Mouse (Mus musculus) liver, postnatal 0 days (tissue): ENCODE measurements around the gene Atp5l. TPM values are rescaled to one million over a fixed set of nuclear protein-coding genes. Genes with fewer than 3 reads are reported as not detected.

ENCODE experiments used
- ATAC-seq: fragments of 200-750 bp; cut with Nextera tagmentation; 2 replicates; pipeline ENCODE4 v1.8.0; 2017; ENCODE audit warnings: mild to moderate bottlenecking, moderate library complexity
- DNase-seq: peaks from one replicate; pipeline ENCODE4 v3.0.0-alpha.2; 2016
- H3K27ac ChIP-seq: fragments of 300-500 bp; sonication (generic); 2 replicates; pipeline ENCODE4 v1.5.1; 2014; ENCODE audit warnings: antibody characterized with exemption, moderate library complexity, mild to moderate bottlenecking, low read depth
- H3K27me3 ChIP-seq: fragments of 300-500 bp; sonication (generic); 2 replicates; pipeline ENCODE4 v1.6.1; 2014; ENCODE audit warnings: low read length, control low read depth, mixed read lengths; ENCODE audit not compliant: insufficient read depth
- H3K36me3 ChIP-seq: fragments of 300-500 bp; sonication (generic); replicated peaks from 2 replicates; pipeline ENCODE4 v1.6.1; 2014; ENCODE audit warnings: mild to moderate bottlenecking, control low read depth, low read length, moderate library complexity, mixed read lengths; ENCODE audit not compliant: insufficient read depth
- H3K4me1 ChIP-seq: fragments of 300-500 bp; sonication (generic); 2 replicates; pipeline ENCODE4 v1.6.1; 2014; ENCODE audit warnings: antibody characterized with exemption, mild to moderate bottlenecking, control low read depth; ENCODE audit not compliant: insufficient read depth
- H3K4me2 ChIP-seq: fragments of 300-500 bp; sonication (generic); 2 replicates; pipeline ENCODE4 v1.6.1; 2014; ENCODE audit warnings: low read depth, mild to moderate bottlenecking, low read length, moderate library complexity, mixed read lengths
- H3K4me3 ChIP-seq: fragments of 300-500 bp; sonication (generic); 2 replicates; pipeline ENCODE4 v1.5.1; 2014; ENCODE audit warnings: low read depth, low read length
- H3K9ac ChIP-seq: fragments of 300-500 bp; sonication (generic); replicated peaks from 2 replicates; pipeline ENCODE4 v1.6.1; 2014; ENCODE audit warnings: mild to moderate bottlenecking, moderate library complexity
- H3K9me3 ChIP-seq: fragments of 300-500 bp; sonication (generic); 2 replicates; pipeline ENCODE4 v1.6.1; 2016; ENCODE audit warnings: mild to moderate bottlenecking, control low read depth, low read length, mixed read lengths
- CTCF ChIP-seq: sonication (generic); IDR thresholded peaks from 2 replicates; pipeline ENCODE4 v1.5.1; 2016; ENCODE audit warnings: antibody characterized with exemption, low read depth
- EP300 ChIP-seq: IDR thresholded peaks from 2 replicates; pipeline ENCODE4 v1.6.1; 2016; ENCODE audit warnings: antibody characterized with exemption, low read depth, mild to moderate bottlenecking
- WGBS: fragments of 180-500 bp; shearing (Covaris S2); extraction: QIAGEN DNeasy Blood & Tissue Kit; methylation state at CpG from one replicate; pipeline ENCODE4 v1.1.7; 2014; ENCODE audit not compliant: insufficient replicate concordance; 5-methylcytosine and 5-hydroxymethylcytosine counted together
- polyA plus RNA-seq: library from polyadenylated mRNA; unstranded; fragments of >200 nt; fragmentation: Nextera tagmentation; extraction: Ambion mirVana; gene quantifications from 2 replicates; pipeline ENCODE4 v1.2.1, GENCODE M21; 2015

Gene Atp5l
- polyA plus RNA-seq, 1 experiment from 2014 or later, result 764 TPM

GRCm38 (mm10) chr9:44919606-44920005, 936 bp downstream of the Atp5l start:
- 28% methylated on average over 2 of the region's 2 CpGs for WGBS
- TF ChIP-seq CTCF, result no peak
- no peak for TF ChIP-seq EP300
- ATAC-seq (no peak), DNase-seq (no peak)
- H3K9ac ChIP-seq, result peak overlapping the region; percentile 99
- no peaks in the 10 kb centered on the region for H3K36me3 ChIP-seq
- no peaks in the 10 kb centered on the region for H3K9me3 ChIP-seq
- H3K27ac ChIP-seq, result peak overlapping the region; percentile 97
- H3K4me3 ChIP-seq, result peak overlapping the region; percentile 98
- no peaks in the 10 kb centered on the region for H3K27me3 ChIP-seq
- H3K4me2 ChIP-seq, result peak overlapping the region; percentile 80
- peaks cover 13% of the 10 kb centered on the region; the same call in 1 of the 2 replicates for H3K4me1 ChIP-seq

GRCm38 (mm10) chr9:44916196-44916595, 4.3 kb downstream of the Atp5l start:
- H3K9me3 ChIP-seq, result no peaks in the 10 kb centered on the region
- peaks cover 10% of the 10 kb centered on the region; the same call in 1 of the 2 replicates for H3K4me1 ChIP-seq
- no peak overlapping the region for H3K9ac ChIP-seq
- no peak overlapping the region for H3K27ac ChIP-seq
- TF ChIP-seq CTCF, result peak; percentile 72
- TF ChIP-seq EP300, result no peak
- no peaks in the 10 kb centered on the region for H3K27me3 ChIP-seq
- H3K4me2 ChIP-seq, result no peak overlapping the region
- no peak overlapping the region for H3K4me3 ChIP-seq
- peak; percentile 51 for DNase-seq
- 40% methylated on average over 1 of the region's 1 CpGs for WGBS
- H3K36me3 ChIP-seq, result peaks cover 18% of the 10 kb centered on the region
- no peak for ATAC-seq

- Histone ChIP-seq H3K27ac (no peak overlapping the region), H3K4me2 (no peak overlapping the region), H3K4me3 (no peak overlapping the region), H3K9ac (no peak overlapping the region), H3K9me3 (no peaks in the 10 kb centered on the region), H3K4me1 (peaks cover 8% of the 10 kb centered on the region; the same call in 1 of the 2 replicates), H3K27me3 (no peaks in the 10 kb centered on the region), H3K36me3 (peaks cover 28% of the 10 kb centered on the region)
- TF ChIP-seq CTCF (no peak), EP300 (no peak)
- peak; percentile 24; the same call in 1 of the 2 replicates for ATAC-seq
- 43% methylated on average over 4 of the region's 4 CpGs for WGBS
- no peak for DNase-seq
Observed at GRCm38 (mm10) chr9:44914706-44915105, 5.8 kb downstream of the Atp5l start.

- ATAC-seq, result no peak
- no peak overlapping the region for H3K4me2 ChIP-seq
- no peaks in the 10 kb centered on the region for H3K9me3 ChIP-seq
- H3K27me3 ChIP-seq, result no peaks in the 10 kb centered on the region
- H3K4me3 ChIP-seq, result no peak overlapping the region
- 94% methylated on average over 4 of the region's 4 CpGs for WGBS
- no peaks in the 10 kb centered on the region; the same call in 1 of the 2 replicates for H3K4me1 ChIP-seq
- peaks cover 28% of the 10 kb centered on the region for H3K36me3 ChIP-seq
- H3K9ac ChIP-seq, result no peak overlapping the region
- H3K27ac ChIP-seq, result no peak overlapping the region
- no peak for TF ChIP-seq EP300
- no peak for TF ChIP-seq CTCF
- DNase-seq, result no peak
Observed at GRCm38 (mm10) chr9:44911365-44911764, 9.2 kb downstream of the Atp5l start.

- Histone ChIP-seq H3K9me3 (no peaks in the 10 kb centered on the region), H3K27ac (no peak overlapping the region), H3K4me3 (no peak overlapping the region), H3K36me3 (peaks cover 4% of the 10 kb centered on the region), H3K27me3 (no peaks in the 10 kb centered on the region), H3K4me1 (no peaks in the 10 kb centered on the region), H3K4me2 (no peak overlapping the region), H3K9ac (no peak overlapping the region)
- DNase-seq, result peak; percentile 22
- TF ChIP-seq CTCF (no peak), EP300 (no peak)
- ATAC-seq, result peak; percentile 79
- WGBS, result 52% methylated on average over 4 of the region's 4 CpGs
Observed at GRCm38 (mm10) chr9:44905620-44906019, 14.9 kb downstream of the Atp5l start.

- Histone ChIP-seq H3K9ac (no peak overlapping the region), H3K4me3 (no peak overlapping the region), H3K4me2 (no peak overlapping the region), H3K4me1 (no peaks in the 10 kb centered on the region), H3K27me3 (no peaks in the 10 kb centered on the region), H3K27ac (no peak overlapping the region), H3K36me3 (no peaks in the 10 kb centered on the region), H3K9me3 (no peaks in the 10 kb centered on the region)
- ATAC-seq (peak; percentile 67), DNase-seq (no peak)
- 63% methylated on average over 5 of the region's 5 CpGs for WGBS
- TF ChIP-seq CTCF, result no peak
- no peak for TF ChIP-seq EP300
Observed at GRCm38 (mm10) chr9:44904964-44905363, 15.6 kb downstream of the Atp5l start.

- H3K4me3 ChIP-seq, result no peak overlapping the region
- no peaks in the 10 kb centered on the region for H3K27me3 ChIP-seq
- WGBS, result 55% methylated on average over 4 of the region's 4 CpGs
- no peak overlapping the region for H3K27ac ChIP-seq
- H3K9me3 ChIP-seq, result no peaks in the 10 kb centered on the region
- TF ChIP-seq CTCF, result no peak
- TF ChIP-seq EP300, result no peak
- no peaks in the 10 kb centered on the region for H3K36me3 ChIP-seq
- H3K9ac ChIP-seq, result no peak overlapping the region
- H3K4me1 ChIP-seq, result no peaks in the 10 kb centered on the region
- ATAC-seq (no peak), DNase-seq (no peak)
- no peak overlapping the region for H3K4me2 ChIP-seq
Observed at GRCm38 (mm10) chr9:44903856-44904255, 16.7 kb downstream of the Atp5l start.
